Mouse (Mus musculus): ENCODE results near the gene Gnao1. TPM values are rescaled to one million over a fixed set of nuclear protein-coding genes. Genes with fewer than 3 reads are reported as not detected.

The Gnao1 gene
- polyA plus RNA-seq, 2 experiments, result 0.14 to 0.37 TPM

- Histone ChIP-seq H3K27ac (no peak overlapping the region), H3K36me3 (replicated peaks; ENCODE audit: control insufficient read depth, insufficient read depth, low read depth) (no peaks in the 10 kb centered on the region), H3K9ac (replicated peaks) (no peak overlapping the region), H3K4me2 (ENCODE audit: low read depth) (no peak overlapping the region), H3K9me3 (ENCODE audit: control insufficient read depth, low read length) (no peaks in the 10 kb centered on the region), H3K4me3 (ENCODE audit: insufficient read depth in 1 of 2, low read depth in 2 of 2, low read length in 2 of 2) (no peak overlapping the region), H3K27me3 (ENCODE audit: control insufficient read depth, insufficient read depth, low read length) (peaks cover 24% of the 10 kb centered on the region), H3K4me1 (replicated peaks; ENCODE audit: control insufficient read depth in 2 of 2, insufficient read depth in 2 of 2, low read length in 1 of 2) (no peaks in the 10 kb centered on the region; a peak in 2 of 4 replicates)
- TF ChIP-seq CTCF (IDR thresholded peaks at IDR 0.05; ENCODE audit: low read depth) (no peak), EP300 (IDR thresholded peaks at IDR 0.05; ENCODE audit: low read depth) (no peak)
- DNase-seq (ENCODE audit: low read depth in 3 of 3, low spot score in 3 of 3) (no peak), ATAC-seq (ENCODE audit: insufficient read depth) (no peak)
- 59% methylated on average over 1 of the region's 1 CpGs for WGBS (ENCODE audit: insufficient replicate concordance)
These were observed 7.6 kb downstream of the Gnao1 start for GRCm38 (mm10) chr8:93817366-93817765.

DNA sequence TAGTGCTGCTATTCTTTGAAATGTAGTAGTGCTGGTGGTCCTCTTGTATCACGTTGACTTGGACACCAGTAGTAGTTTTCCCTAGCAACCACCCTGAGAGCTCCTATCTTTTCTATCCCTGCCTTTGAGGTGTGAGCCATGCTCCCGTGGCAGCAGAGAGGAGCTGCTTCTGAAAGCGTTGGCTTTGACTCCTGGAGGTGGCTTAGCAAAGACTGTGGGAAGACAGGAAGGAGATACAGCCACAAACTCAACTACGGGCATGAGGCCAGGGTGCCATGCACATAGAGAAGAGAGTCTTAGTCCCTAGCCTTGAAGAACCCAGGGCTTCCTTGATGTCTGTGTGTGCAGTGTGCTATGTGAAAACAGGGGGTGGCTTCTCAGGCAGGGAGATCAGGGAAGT lies 10.2 kb downstream of the Gnao1 start:
- Histone ChIP-seq H3K27me3 (ENCODE audit: control insufficient read depth, insufficient read depth, low read length) (no peaks in the 10 kb centered on the region), H3K9ac (replicated peaks) (no peak overlapping the region), H3K4me2 (ENCODE audit: low read depth) (no peak overlapping the region), H3K9me3 (ENCODE audit: control insufficient read depth, low read length) (no peaks in the 10 kb centered on the region), H3K36me3 (replicated peaks; ENCODE audit: control insufficient read depth, insufficient read depth, low read depth) (no peaks in the 10 kb centered on the region), H3K4me1 (replicated peaks; ENCODE audit: control insufficient read depth in 2 of 2, insufficient read depth in 2 of 2, low read length in 1 of 2) (no peaks in the 10 kb centered on the region; a peak in 1 of 4 replicates), H3K4me3 (ENCODE audit: insufficient read depth in 1 of 2, low read depth in 2 of 2, low read length in 2 of 2) (no peak overlapping the region), H3K27ac (no peak overlapping the region)
- TF ChIP-seq EP300 (IDR thresholded peaks at IDR 0.05; ENCODE audit: low read depth), result no peak
- TF ChIP-seq CTCF (IDR thresholded peaks at IDR 0.05; ENCODE audit: low read depth), result no peak
- 37% methylated on average over 4 of the region's 4 CpGs for WGBS (ENCODE audit: insufficient replicate concordance)
- ATAC-seq (ENCODE audit: insufficient read depth) (no peak), DNase-seq (ENCODE audit: low read depth in 3 of 3, low spot score in 3 of 3) (no peak)

- ATAC-seq (ENCODE audit: insufficient read depth) (no peak), DNase-seq (ENCODE audit: low read depth in 3 of 3, low spot score in 3 of 3) (no peak)
- H3K4me1 ChIP-seq (replicated peaks; ENCODE audit: control insufficient read depth in 2 of 2, insufficient read depth in 2 of 2, low read length in 1 of 2), result no peaks in the 10 kb centered on the region
- no peaks in the 10 kb centered on the region for H3K27me3 ChIP-seq (ENCODE audit: control insufficient read depth, insufficient read depth, low read length)
- H3K27ac ChIP-seq, result no peak overlapping the region
- H3K9ac ChIP-seq (replicated peaks), result no peak overlapping the region
- no peaks in the 10 kb centered on the region for H3K36me3 ChIP-seq (replicated peaks; ENCODE audit: control insufficient read depth, insufficient read depth, low read depth)
- WGBS (ENCODE audit: insufficient replicate concordance), result 68% methylated on average over 7 of the region's 7 CpGs
- TF ChIP-seq EP300 (IDR thresholded peaks at IDR 0.05; ENCODE audit: low read depth) (no peak), CTCF (IDR thresholded peaks at IDR 0.05; ENCODE audit: low read depth) (no peak)
- no peak overlapping the region for H3K4me2 ChIP-seq (ENCODE audit: low read depth)
- H3K9me3 ChIP-seq (ENCODE audit: control insufficient read depth, low read length), result no peaks in the 10 kb centered on the region
- H3K4me3 ChIP-seq (ENCODE audit: insufficient read depth in 1 of 2, low read depth in 2 of 2, low read length in 2 of 2), result no peak overlapping the region
These were observed 11.6 kb downstream of the Gnao1 start for GRCm38 (mm10) chr8:93821327-93821726.

GRCm38 (mm10) chr8:93825317-93825716 lies 15.6 kb downstream of the Gnao1 start:
- Histone ChIP-seq H3K4me2 (ENCODE audit: low read depth) (no peak overlapping the region), H3K9me3 (ENCODE audit: control insufficient read depth, low read length) (no peaks in the 10 kb centered on the region), H3K4me3 (ENCODE audit: insufficient read depth in 1 of 2, low read depth in 2 of 2, low read length in 2 of 2) (no peak overlapping the region), H3K9ac (replicated peaks) (no peak overlapping the region), H3K36me3 (replicated peaks; ENCODE audit: control insufficient read depth, insufficient read depth, low read depth) (no peaks in the 10 kb centered on the region), H3K4me1 (replicated peaks; ENCODE audit: control insufficient read depth in 2 of 2, insufficient read depth in 2 of 2, low read length in 1 of 2) (no peaks in the 10 kb centered on the region), H3K27me3 (ENCODE audit: control insufficient read depth, insufficient read depth, low read length) (no peaks in the 10 kb centered on the region), H3K27ac (no peak overlapping the region)
- TF ChIP-seq EP300 (IDR thresholded peaks at IDR 0.05; ENCODE audit: low read depth) (no peak), CTCF (IDR thresholded peaks at IDR 0.05; ENCODE audit: low read depth) (no peak)
- no peak for DNase-seq (ENCODE audit: low read depth in 3 of 3, low spot score in 3 of 3)
- ATAC-seq (ENCODE audit: insufficient read depth), result no peak
- 24% methylated on average over 4 of the region's 4 CpGs for WGBS (ENCODE audit: insufficient replicate concordance)

- no peak for DNase-seq (ENCODE audit: low read depth in 3 of 3, low spot score in 3 of 3)
- H3K27me3 ChIP-seq (ENCODE audit: control insufficient read depth, insufficient read depth, low read length), result no peaks in the 10 kb centered on the region
- no peaks in the 10 kb centered on the region for H3K36me3 ChIP-seq (replicated peaks; ENCODE audit: control insufficient read depth, insufficient read depth, low read depth)
- H3K9me3 ChIP-seq (ENCODE audit: control insufficient read depth, low read length), result no peaks in the 10 kb centered on the region
- H3K27ac ChIP-seq, result no peak overlapping the region
- no peaks in the 10 kb centered on the region for H3K4me1 ChIP-seq (replicated peaks; ENCODE audit: control insufficient read depth in 2 of 2, insufficient read depth in 2 of 2, low read length in 1 of 2)
- 80% methylated on average over 3 of the region's 3 CpGs for WGBS (ENCODE audit: insufficient replicate concordance)
- ATAC-seq (ENCODE audit: insufficient read depth), result no peak
- no peak overlapping the region for H3K4me3 ChIP-seq (ENCODE audit: insufficient read depth in 1 of 2, low read depth in 2 of 2, low read length in 2 of 2)
- TF ChIP-seq EP300 (IDR thresholded peaks at IDR 0.05; ENCODE audit: low read depth) (no peak), CTCF (IDR thresholded peaks at IDR 0.05; ENCODE audit: low read depth) (no peak)
- H3K4me2 ChIP-seq (ENCODE audit: low read depth), result no peak overlapping the region
- no peak overlapping the region for H3K9ac ChIP-seq (replicated peaks)
These were observed 20.9 kb downstream of the Gnao1 start for GRCm38 (mm10) chr8:93830626-93831025.
